Mouse (Mus musculus): ENCODE data around the gene Mettl8. TPM values are rescaled to one million over a fixed set of nuclear protein-coding genes. Genes with fewer than 3 reads are reported as not detected.

Gene Mettl8
- 12.6 TPM for polyA plus RNA-seq (2021)

- CTCF ChIA-PET = interaction anchor here (1.2 to 3.1 kb wide), 2 partner anchors 12 to 16 kb away, joined by 3 to 11 read pairs; no protein-coding TSS in a partner anchor
- peak; percentile 75 for DNase-seq (ENCODE audit: low read depth, low spot score)
- in situ Hi-C loops (cut with MboI; ENCODE audit: low pct_unique_long_range_greater_than_20kb) = no loop called here
Observed at GRCm38 (mm10) chr2:71055300-71056114, at the start of gene Mettl8, which contains the start of gene Dcaf17. Gene Mettl8 (minus strand): TSS chr2:71055583. Gene Dcaf17 (plus strand): TSS chr2:71055328.

GRCm38 (mm10) chr2:71104696-71105095 is 49.3 kb upstream of the Mettl8 start:
- no peak for ATAC-seq
- TF ChIP-seq CTCF (IDR thresholded peaks at IDR 0.05) = no peak
- no peak for DNase-seq (ENCODE audit: low read depth, low spot score)
- ChIA-PET CTCF (no interaction called here), POLR2A (no interaction called here)
- H3K27me3 ChIP-seq = no peaks in the 10 kb centered on the region
- in situ Hi-C loops (cut with MboI; ENCODE audit: low pct_unique_long_range_greater_than_20kb) = no loop called here

More at GRCm38 (mm10) chr2:71055300-71056114, at the start of gene Mettl8, which contains the start of gene Dcaf17:
- peak; percentile 86 for ATAC-seq
- POLR2A ChIA-PET = no interaction called here
- TF ChIP-seq CTCF (IDR thresholded peaks at IDR 0.05) = no peak
- H3K27me3 ChIP-seq = no peaks in the 10 kb centered on the region

- no peaks in the 10 kb centered on the region for H3K27me3 ChIP-seq
- ATAC-seq (no peak), DNase-seq (ENCODE audit: low read depth, low spot score) (no peak)
- POLR2A ChIA-PET = no interaction called here
- CTCF ChIA-PET = interaction anchor here (1.1 kb wide), 1 partner anchor 13 kb away, joined by 3 read pairs; no protein-coding TSS in a partner anchor
- no peak for TF ChIP-seq CTCF (IDR thresholded peaks at IDR 0.05)
- in situ Hi-C loops (cut with MboI; ENCODE audit: low pct_unique_long_range_greater_than_20kb) = no loop called here
Observed at GRCm38 (mm10) chr2:71103292-71103680, 47.9 kb upstream of the Mettl8 start.

- POLR2A ChIA-PET = no interaction called here
- ATAC-seq = no peak
- no peaks in the 10 kb centered on the region for H3K27me3 ChIP-seq
- no peak for DNase-seq (ENCODE audit: low read depth, low spot score)
- CTCF ChIA-PET = interaction anchor here (1.1 kb wide), 2 partner anchors 13 to 25 kb away, joined by 3 read pairs; no protein-coding TSS in a partner anchor
- TF ChIP-seq CTCF (IDR thresholded peaks at IDR 0.05) = no peak
- in situ Hi-C loops (cut with MboI; ENCODE audit: low pct_unique_long_range_greater_than_20kb) = no loop called here
Observed at GRCm38 (mm10) chr2:71102621-71103291, 47.4 kb upstream of the Mettl8 start.

GRCm38 (mm10) chr2:71096170-71096569 is 40.8 kb upstream of the Mettl8 start:
- no peaks in the 10 kb centered on the region for H3K27me3 ChIP-seq
- ATAC-seq (no peak), DNase-seq (ENCODE audit: low read depth, low spot score) (no peak)
- in situ Hi-C loops (cut with MboI; ENCODE audit: low pct_unique_long_range_greater_than_20kb) = no loop called here
- ChIA-PET POLR2A (no interaction called here), CTCF (interaction anchor here (1.7 kb wide), 2 partner anchors 10 kb away, joined by 3 to 5 read pairs; no protein-coding TSS in a partner anchor)
- TF ChIP-seq CTCF (IDR thresholded peaks at IDR 0.05) = no peak

- DNase-seq (ENCODE audit: low read depth, low spot score) = no peak
- in situ Hi-C loops (cut with MboI; ENCODE audit: low pct_unique_long_range_greater_than_20kb) = no loop called here
- peak; percentile 55 for TF ChIP-seq CTCF (IDR thresholded peaks at IDR 0.05)
- no peaks in the 10 kb centered on the region for H3K27me3 ChIP-seq
- ChIA-PET POLR2A (interaction anchor here (0.8 kb wide), 1 partner anchor 202 kb away, joined by 7 read pairs; no protein-coding TSS in a partner anchor), CTCF (no interaction called here)
- ATAC-seq = no peak
Observed at GRCm38 (mm10) chr2:71090660-71091445, 35.5 kb upstream of the Mettl8 start.

GRCm38 (mm10) chr2:71089766-71090165 is 34.4 kb upstream of the Mettl8 start:
- H3K27me3 ChIP-seq = no peaks in the 10 kb centered on the region
- DNase-seq (ENCODE audit: low read depth, low spot score) (no peak), ATAC-seq (no peak)
- in situ Hi-C loops (cut with MboI; ENCODE audit: low pct_unique_long_range_greater_than_20kb) = no loop called here
- ChIA-PET POLR2A (interaction anchor here (0.8 to 1.3 kb wide), 2 partner anchors 12 to 203 kb away, joined by 3 to 7 read pairs; no protein-coding TSS in a partner anchor), CTCF (interaction anchor here (0.7 to 1.3 kb wide), 3 partner anchors 13 to 149 kb away, joined by 3 to 4 read pairs (median 3); no protein-coding TSS in a partner anchor)
- TF ChIP-seq CTCF (IDR thresholded peaks at IDR 0.05) = no peak

- no peak for DNase-seq (ENCODE audit: low read depth, low spot score)
- ATAC-seq = no peak
- TF ChIP-seq CTCF (IDR thresholded peaks at IDR 0.05) = no peak
- ChIA-PET POLR2A (no interaction called here), CTCF (no interaction called here)
- no peaks in the 10 kb centered on the region for H3K27me3 ChIP-seq
- in situ Hi-C loops (cut with MboI; ENCODE audit: low pct_unique_long_range_greater_than_20kb) = no loop called here
Observed at GRCm38 (mm10) chr2:71083454-71084193, 28.2 kb upstream of the Mettl8 start.

- ATAC-seq (no peak), DNase-seq (ENCODE audit: low read depth, low spot score) (no peak)
- ChIA-PET POLR2A (no interaction called here), CTCF (no interaction called here)
- H3K27me3 ChIP-seq = no peaks in the 10 kb centered on the region
- no peak for TF ChIP-seq CTCF (IDR thresholded peaks at IDR 0.05)
- in situ Hi-C loops (cut with MboI; ENCODE audit: low pct_unique_long_range_greater_than_20kb) = no loop called here
Observed at GRCm38 (mm10) chr2:71082416-71082815, 27.0 kb upstream of the Mettl8 start.

GRCm38 (mm10) chr2:71073828-71074227 is 18.4 kb upstream of the Mettl8 start:
- DNase-seq (ENCODE audit: low read depth, low spot score) = no peak
- no peak for TF ChIP-seq CTCF (IDR thresholded peaks at IDR 0.05)
- ATAC-seq = no peak
- no peaks in the 10 kb centered on the region for H3K27me3 ChIP-seq
- ChIA-PET POLR2A (no interaction called here), CTCF (no interaction called here)
- in situ Hi-C loops (cut with MboI; ENCODE audit: low pct_unique_long_range_greater_than_20kb) = no loop called here
